22 mouse cellular contexts compared by ENCODE assay signal in the genomic region with DNA sequence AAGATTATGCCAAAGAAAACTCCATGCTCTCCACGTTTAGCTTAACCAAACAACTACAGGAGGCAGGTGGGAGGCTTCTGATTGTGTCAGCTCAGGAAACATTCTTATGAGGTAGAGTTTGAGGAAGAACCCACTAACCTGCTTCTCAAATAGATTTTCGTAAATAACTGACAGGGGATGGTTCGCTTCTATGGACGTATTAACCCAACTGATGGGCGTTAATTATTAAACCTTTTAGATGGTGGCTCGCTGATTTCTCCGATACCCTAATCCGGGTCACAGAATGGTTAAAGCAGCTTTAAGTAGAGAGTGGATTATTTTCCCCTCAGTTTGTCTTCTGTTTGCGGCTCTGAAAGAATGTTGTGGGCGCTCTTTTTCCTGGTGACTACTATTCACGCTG. TPM values are rescaled to one million over a fixed set of nuclear protein-coding genes. Genes with fewer than 3 reads are reported as not detected.
A peak's percentile ranks its signal among the peaks of the same experiment; 100 is the strongest.
DNase-seq lines count a peak whose midpoint lies in the region; ATAC-seq and TF ChIP-seq lines count a peak whose summit lies in the region.
"Had no signal": no experiment of that assay in that cellular context is flagged by ENCODE, and none has a peak within 500 bp of the region (broad histone marks: within the 10 kb centered on the region; RNA-seq: fewer than 3 reads in every experiment).

No protein-coding gene starts in this region.

- H3K9me3 ChIP-seq in liver, postnatal 0 days (ENCODE audit: low read length), result no peaks in the 10 kb centered on the region
- no peaks in the 10 kb centered on the region for H3K9me3 ChIP-seq in liver, embryonic 11.5 days (ENCODE audit: control insufficient read depth, low read length)
- H3K9me3 ChIP-seq in kidney, postnatal 0 days (replicated peaks; ENCODE audit: low read length), result no peaks in the 10 kb centered on the region
- H3K9me3 ChIP-seq: embryonic facial prominence, embryonic 10.5 days; embryonic facial prominence, embryonic 12.5 days; forebrain, embryonic 13.5 days; forebrain, embryonic 15.5 days had no signal

- no peak overlapping the region for H3K4me3 ChIP-seq in liver, postnatal 0 days (ENCODE audit: low read depth, low read length)
- no peak overlapping the region for H3K4me3 ChIP-seq in liver, embryonic 11.5 days (ENCODE audit: low read depth, low read length)
- H3K4me3 ChIP-seq in kidney, postnatal 0 days (replicated peaks; ENCODE audit: low read depth, low read length), result no peak overlapping the region
- H3K4me3 ChIP-seq: embryonic facial prominence, embryonic 10.5 days; embryonic facial prominence, embryonic 12.5 days; forebrain, embryonic 13.5 days; forebrain, embryonic 15.5 days had no signal

- H3K36me3 ChIP-seq in liver, postnatal 0 days (replicated peaks; ENCODE audit: insufficient read depth, low read length), result no peaks in the 10 kb centered on the region
- H3K36me3 ChIP-seq in liver, embryonic 11.5 days (ENCODE audit: control insufficient read depth, insufficient read depth, low read length), result no peaks in the 10 kb centered on the region
- H3K36me3 ChIP-seq in kidney, postnatal 0 days (ENCODE audit: insufficient read depth, low read length), result no peaks in the 10 kb centered on the region
- H3K36me3 ChIP-seq: embryonic facial prominence, embryonic 10.5 days; embryonic facial prominence, embryonic 12.5 days; forebrain, embryonic 15.5 days had no signal

- peak overlapping the region; percentile 29; the same call in 1 of the 2 replicates for H3K4me2 ChIP-seq in liver, postnatal 0 days (ENCODE audit: low read depth, low read length)
- H3K4me2 ChIP-seq in liver, embryonic 11.5 days, result no peak overlapping the region
- no peak overlapping the region for H3K4me2 ChIP-seq in kidney, postnatal 0 days (ENCODE audit: low read length)
- H3K4me2 ChIP-seq: embryonic facial prominence, embryonic 12.5 days; forebrain, embryonic 13.5 days; forebrain, embryonic 15.5 days had no signal

- WGBS in liver, postnatal 0 days (ENCODE audit: insufficient replicate concordance), result 74% methylated on average over 11 of the region's 11 CpGs
- WGBS in liver, embryonic 11.5 days, result 76% methylated on average over 11 of the region's 11 CpGs
- 70% methylated on average over 11 of the region's 11 CpGs for WGBS in kidney, postnatal 0 days

- TF ChIP-seq CTCF in liver, postnatal 0 days (IDR thresholded peaks at IDR 0.05; ENCODE audit: low read depth), result no peak
- TF ChIP-seq CTCF in kidney, postnatal 0 days (IDR thresholded peaks at IDR 0.05; ENCODE audit: low read depth), result no peak

- TF ChIP-seq EP300 in liver, postnatal 0 days (IDR thresholded peaks at IDR 0.05; ENCODE audit: low read depth), result no peak

- no peak overlapping the region for H3K27ac ChIP-seq in liver, postnatal 0 days (ENCODE audit: low read depth)
- no peak overlapping the region for H3K27ac ChIP-seq in liver, embryonic 11.5 days (ENCODE audit: low read depth, low read length)
- no peak overlapping the region for H3K27ac ChIP-seq in kidney, postnatal 0 days
- H3K27ac ChIP-seq: embryonic facial prominence, embryonic 10.5 days; embryonic facial prominence, embryonic 12.5 days; forebrain, embryonic 13.5 days; forebrain, embryonic 15.5 days had no signal

- no peak for ATAC-seq in liver, postnatal 0 days
- ATAC-seq in liver, embryonic 11.5 days (replicated peaks; ENCODE audit: low FRiP score), result no peak
- 0 out of 2 replicates have a peak, but pooled peaks have one; percentile 17 for ATAC-seq in kidney, postnatal 0 days (replicated peaks; ENCODE audit: low FRiP score, low read depth)
- ATAC-seq: forebrain, embryonic 13.5 days; forebrain, embryonic 15.5 days had no signal

- peak; percentile 10 for DNase-seq in kidney, adult 18-20 months
- no peak for DNase-seq in kidney, postnatal 4 days
- peak; percentile 67 for DNase-seq in kidney, adult 9 months
- no peak for DNase-seq in kidney, postnatal 14 days
- no peak for DNase-seq in liver, postnatal 0 days
- DNase-seq in liver, embryonic 11.5 days (ENCODE audit: low spot score), result no peak
- DNase-seq in kidney, postnatal 0 days (ENCODE audit: low spot score), result peak; percentile 17
- no peak for DNase-seq in frontal cortex, adult 2 months (ENCODE audit: extremely low spot score in 1 of 2, low spot score in 1 of 2)
- DNase-seq: adrenal gland, adult 2 months; adrenal gland, postnatal 10 days; adrenal gland, postnatal 25 days; cerebellum, adult 11 months; cerebellum, adult 18-20 months; cerebellum, adult 8-10 months; cerebellum, adult 9-11 months; cerebellum, postnatal 14 days; cerebellum, postnatal 36 days had no signal

- no peak overlapping the region for H3K9ac ChIP-seq in liver, postnatal 0 days (replicated peaks)
- no peak overlapping the region for H3K9ac ChIP-seq in liver, embryonic 11.5 days (ENCODE audit: low read depth, low read length)
- H3K9ac ChIP-seq in kidney, postnatal 0 days (ENCODE audit: low read depth, low read length), result no peak overlapping the region
- H3K9ac ChIP-seq: embryonic facial prominence, embryonic 12.5 days; forebrain, embryonic 13.5 days; forebrain, embryonic 15.5 days had no signal

- no peaks in the 10 kb centered on the region for H3K4me1 ChIP-seq in liver, postnatal 0 days (ENCODE audit: insufficient read depth)
- H3K4me1 ChIP-seq in liver, embryonic 11.5 days (replicated peaks; ENCODE audit: control insufficient read depth, insufficient read depth, low read length), result no peaks in the 10 kb centered on the region; the same call in 1 of the 2 replicates
- H3K4me1 ChIP-seq in kidney, postnatal 0 days (replicated peaks; ENCODE audit: insufficient read depth, low read length), result no peaks in the 10 kb centered on the region
- H3K4me1 ChIP-seq: embryonic facial prominence, embryonic 12.5 days; forebrain, embryonic 13.5 days; forebrain, embryonic 15.5 days had no signal

- no peaks in the 10 kb centered on the region for H3K27me3 ChIP-seq in liver, postnatal 0 days (ENCODE audit: insufficient read depth, low read length)
- H3K27me3 ChIP-seq in liver, embryonic 11.5 days (replicated peaks; ENCODE audit: control insufficient read depth, insufficient read depth, low read length), result peaks cover 8% of the 10 kb centered on the region
- no peaks in the 10 kb centered on the region for H3K27me3 ChIP-seq in kidney, postnatal 0 days (ENCODE audit: insufficient read depth, low read length)
- H3K27me3 ChIP-seq: forebrain, embryonic 15.5 days had no signal

RNA-seq across cellular contexts. Expression of gene Cltrn, which starts 1.3 kb away (rescaled TPM):
- polyA plus RNA-seq in liver, postnatal 0 days (2015; fragmentation: Nextera tagmentation; extraction: Ambion mirVana), result 5.3 and 6.2 TPM in 2 replicates
- 1.1 and 1.7 TPM in 2 replicates for polyA plus RNA-seq in liver, embryonic 11.5 days (2014; fragmentation: Nextera tagmentation; extraction: Ambion mirVana)
- polyA plus RNA-seq in kidney, postnatal 0 days (2015; fragmentation: Nextera tagmentation; extraction: Ambion mirVana), result 504 and 550 TPM in 2 replicates
- polyA plus RNA-seq in frontal cortex, adult 2 months (2012; rRNA removed), result 0.08 and 0.20 TPM in 2 replicates
- polyA plus RNA-seq: adrenal gland, adult 2 months; C2C12 had no signal

RNA-seq across cellular contexts. Expression of gene Siah1b, which starts 13.6 kb away (rescaled TPM):
- polyA plus RNA-seq in liver, postnatal 0 days (2015; fragmentation: Nextera tagmentation; extraction: Ambion mirVana), result 6.8 and 7.9 TPM in 2 replicates
- 24.0 and 29.4 TPM in 2 replicates for polyA plus RNA-seq in liver, embryonic 11.5 days (2014; fragmentation: Nextera tagmentation; extraction: Ambion mirVana)
- 18.8 and 18.9 TPM in 2 replicates for polyA plus RNA-seq in kidney, postnatal 0 days (2015; fragmentation: Nextera tagmentation; extraction: Ambion mirVana)
- 9.5 and 9.8 TPM in 2 replicates for polyA plus RNA-seq in frontal cortex, adult 2 months (2012; rRNA removed)

RNA-seq across cellular contexts. Expression of gene Ace2, which starts 49.2 kb away (rescaled TPM):
- 0.20 and 0.23 TPM in 2 replicates for polyA plus RNA-seq in liver, postnatal 0 days (2015; fragmentation: Nextera tagmentation; extraction: Ambion mirVana)
- polyA plus RNA-seq in liver, embryonic 11.5 days (2014; fragmentation: Nextera tagmentation; extraction: Ambion mirVana), result not detected in 2 replicates
- polyA plus RNA-seq in kidney, postnatal 0 days (2015; fragmentation: Nextera tagmentation; extraction: Ambion mirVana), result 71.0 and 79.2 TPM in 2 replicates
- polyA plus RNA-seq in frontal cortex, adult 2 months (2012; rRNA removed), result 1.6 and 1.7 TPM in 2 replicates

Comparison
In these comparisons a context has a peak if more than half of its experiments do, and no peak if none do; other contexts are left out.
1. DNase-seq: peak in kidney, adult 18-20 months (single experiment), kidney, adult 9 months (single experiment) and kidney, postnatal 0 days (single experiment); none in kidney, postnatal 4 days (0 of 2), kidney, postnatal 14 days (single experiment), liver, postnatal 0 days (single experiment), liver, embryonic 11.5 days (single experiment) and frontal cortex, adult 2 months (0 of 2).
2. RNA of gene Cltrn, which starts 1.3 kb away (polyA plus RNA-seq): 504 to 550 TPM in kidney, postnatal 0 days; 5.3 to 6.2 TPM in liver, postnatal 0 days, 1.1 to 1.7 TPM in liver, embryonic 11.5 days and 0.08 to 0.20 TPM in frontal cortex, adult 2 months; every median in the first group is over 10 times any median in the second.
3. RNA of gene Ace2, which starts 49.2 kb away (polyA plus RNA-seq): 71.0 to 79.2 TPM in kidney, postnatal 0 days; 1.6 to 1.7 TPM in frontal cortex, adult 2 months, 0.20 to 0.23 TPM in liver, postnatal 0 days and not detected in liver, embryonic 11.5 days; every median in the first group is over 10 times any median in the second.